8 mouse cellular contexts compared by ENCODE assay signal in the genomic region with DNA sequence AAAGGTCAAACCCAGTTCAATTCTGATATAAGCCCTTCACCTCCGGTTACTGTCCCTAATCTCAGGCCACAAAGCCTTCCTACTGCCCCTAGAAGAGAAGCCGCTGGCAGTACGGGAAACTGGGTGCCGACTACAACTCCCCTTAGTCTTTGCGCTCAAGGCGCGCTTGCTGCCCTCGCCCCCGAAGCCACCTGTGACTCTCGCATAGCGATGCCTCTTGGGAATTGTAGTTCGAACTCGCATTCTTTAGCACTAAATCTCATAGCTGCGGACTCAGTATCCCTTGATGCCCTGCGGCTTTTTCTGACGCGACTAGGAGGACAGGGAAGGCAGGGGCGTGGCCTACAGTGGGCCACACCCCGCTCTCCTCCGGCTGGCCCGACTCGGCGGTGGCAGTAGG. TPM values are rescaled to one million over a fixed set of nuclear protein-coding genes. Genes with fewer than 3 reads are reported as not detected.
DNase-seq lines count a peak whose midpoint lies in the region; ATAC-seq lines count a peak whose summit lies in the region.

Gene Gtpbp2, plus strand, starts transcription at position 347 of the 400 bp plus-strand sequence.

- H3K27ac ChIP-seq in lung, embryonic 16.5 days (ENCODE audit: low read length): peak within 1 kb of the TSS; percentile 96

- peak within 1 kb of the TSS; percentile 81 for H3K9ac ChIP-seq in lung, embryonic 16.5 days (ENCODE audit: low read length)

- peak; percentile 100 for DNase-seq in MN1 (ENCODE audit: low spot score)
- DNase-seq in cerebellum, adult 8-10 months: peak; percentile 96
- peak; percentile 100 for DNase-seq in forelimb bud, embryonic 11.5 days (ENCODE audit: low read depth, low spot score)
- peak; percentile 98 for DNase-seq in layer of hippocampus, adult 9-10 months (ENCODE audit: low spot score)
- DNase-seq in ovary, postnatal 36 days (ENCODE audit: low spot score): peak; percentile 90
- peak; percentile 95 for DNase-seq in thymus, postnatal 25 days

- H3K27me3 ChIP-seq in lung, embryonic 16.5 days (ENCODE audit: control insufficient read depth, insufficient read depth, low read depth, low read length): no peaks in the 10 kb centered on the region

- peaks cover 16% of the 10 kb centered on the region; the same call in 1 of the 2 replicates for H3K36me3 ChIP-seq in lung, embryonic 16.5 days (ENCODE audit: control insufficient read depth, insufficient read depth, low read length)

- H3K9me3 ChIP-seq in lung, embryonic 16.5 days (ENCODE audit: control insufficient read depth, low read length): no peaks in the 10 kb centered on the region

- peaks cover 17% of the 10 kb centered on the region for H3K4me1 ChIP-seq in lung, embryonic 16.5 days (replicated peaks; ENCODE audit: control insufficient read depth, insufficient read depth, low read length)

- peak; percentile 94 to 95 for ATAC-seq in hematopoietic stem cell, adult 5-6 weeks (replicated peaks in 1 of 2; ENCODE audit: insufficient read depth in 1 of 2, low FRiP score in 2 of 2, low TSS enrichment in 1 of 2, low read depth in 1 of 2, poor library complexity in 2 of 2, severe bottlenecking in 2 of 2)
- peak; percentile 95 for ATAC-seq in lung, embryonic 16.5 days (ENCODE audit: low read depth)

- WGBS in lung, embryonic 16.5 days: 0% methylated on average over 23 of the region's 23 CpGs

- peak within 1 kb of the TSS; percentile 83 for H3K4me2 ChIP-seq in lung, embryonic 16.5 days (ENCODE audit: low read depth, low read length)

- H3K4me3 ChIP-seq in lung, embryonic 16.5 days (ENCODE audit: low read length): peak within 1 kb of the TSS; percentile 68

RNA-seq across cellular contexts. Expression of gene Gtpbp2, which starts in this region (rescaled TPM):
- total RNA-seq in hematopoietic stem cell, adult 5-6 weeks (2017): 68.1 and 72.0 TPM in 2 replicates
- polyA plus RNA-seq in lung, embryonic 16.5 days (2015; fragmentation: Nextera tagmentation; extraction: Ambion mirVana): 50.3 and 55.0 TPM in 2 replicates

Comparison
In these comparisons a context has a peak if more than half of its experiments do, and no peak if none do; other contexts are left out.
1. Peak in every context shown above with its lines: DNase-seq, ATAC-seq, H3K4me3 ChIP-seq and H3K27ac ChIP-seq.